Mouse (Mus musculus) ES-E14 (cell line): ENCODE data around the gene Pcdh20.

Source experiments
- CHD2 ChIP-seq: IDR thresholded peaks from 2 replicates; pipeline ENCODE4 v1.6.1; 2014; ENCODE audit warnings: mild to moderate bottlenecking, low read depth, low read length, inconsistent platforms
- MAFK ChIP-seq: IDR thresholded peaks from 2 replicates; pipeline ENCODE4 v1.6.1; 2014; ENCODE audit warnings: mild to moderate bottlenecking, low read depth, low read length, inconsistent platforms; ENCODE audit not compliant: insufficient read depth
- ZC3H11A ChIP-seq: IDR thresholded peaks from 2 replicates; pipeline ENCODE4 v1.6.1; 2012; ENCODE audit warnings: low read depth, mild to moderate bottlenecking, inconsistent platforms, low read length, borderline replicate concordance
- ZNF384 ChIP-seq: IDR thresholded peaks from 2 replicates; pipeline ENCODE4 v1.6.1; 2012; ENCODE audit warnings: low read depth, low read length, inconsistent platforms

DNA sequence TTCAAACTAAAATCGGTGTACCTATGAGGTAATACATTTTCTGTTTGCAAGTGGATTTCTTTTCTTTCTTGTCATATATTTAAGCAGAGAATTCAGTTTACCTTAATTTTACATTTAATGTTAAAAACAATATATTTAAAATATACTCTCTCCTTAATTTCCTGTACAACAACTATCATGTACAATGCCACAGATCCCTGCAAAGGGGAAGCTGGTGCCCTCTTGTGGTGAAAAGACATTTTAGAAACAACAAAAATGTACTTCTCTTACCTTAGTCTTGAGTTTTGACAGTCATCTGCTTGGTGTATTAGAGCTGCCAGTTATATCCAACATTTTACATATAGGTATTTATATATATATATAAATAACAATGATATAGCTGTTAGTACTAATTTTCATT, 4.8 kb downstream of the Pcdh20 start:
- TF ChIP-seq MAFK (no peak), CHD2 (no peak), ZNF384 (no peak), ZC3H11A (no peak)
